Comparison of ENCODE assay signal across 8 mouse cellular contexts in the genomic region with DNA sequence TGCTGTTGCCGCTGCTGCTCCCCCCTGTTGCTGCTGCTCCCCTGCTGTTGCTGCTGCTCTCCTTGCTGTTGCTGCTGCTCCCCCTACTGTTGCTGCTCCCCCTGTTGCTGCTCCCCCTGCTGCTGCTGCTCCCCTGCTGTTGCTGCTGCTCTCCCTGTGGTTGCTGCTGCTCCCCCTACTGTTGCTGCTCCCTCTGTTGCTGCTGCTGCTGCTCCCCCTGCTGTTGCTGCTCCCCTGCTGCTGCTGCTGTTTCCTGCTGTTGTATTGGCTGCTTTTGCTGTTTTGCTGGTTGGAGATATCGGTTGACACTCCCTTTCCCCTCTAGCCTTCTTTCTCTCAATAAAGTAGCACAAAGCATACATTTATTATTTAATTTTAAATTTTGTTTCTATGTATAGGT. TPM values are rescaled to one million over a fixed set of nuclear protein-coding genes. Genes with fewer than 3 reads are reported as not detected.
DNase-seq lines count a peak whose midpoint lies in the region; ATAC-seq and TF ChIP-seq lines count a peak whose summit lies in the region.
"Not testable (repeated sequence)": the region's sequence is repeated elsewhere in the genome, so short reads cannot be mapped to it uniquely, and the experiment has no call there.

No protein-coding gene starts in this region.

- not testable (repeated sequence) for H3K27ac ChIP-seq in forebrain, embryonic 14.5 days (ENCODE audit: low read depth, low read length); lung, postnatal 0 days (ENCODE audit: low read length); neural tube, embryonic 11.5 days (ENCODE audit: low read depth, low read length)

- H3K4me2 ChIP-seq in forebrain, embryonic 14.5 days (ENCODE audit: low read length); lung, postnatal 0 days (replicated peaks; ENCODE audit: low read depth, low read length); neural tube, embryonic 11.5 days (ENCODE audit: low read depth): not testable (repeated sequence)

- H3K4me1 ChIP-seq in forebrain, embryonic 14.5 days (ENCODE audit: control insufficient read depth, insufficient read depth, low read length); lung, postnatal 0 days (ENCODE audit: insufficient read depth, low read depth, low read length); neural tube, embryonic 11.5 days (ENCODE audit: control insufficient read depth, insufficient read depth, low read length): not testable (repeated sequence)

- 45% methylated on average over 2 of the region's 2 CpGs for WGBS in forebrain, embryonic 14.5 days
- WGBS in lung, postnatal 0 days, result 42% methylated on average over 2 of the region's 2 CpGs
- WGBS in neural tube, embryonic 11.5 days, result 59% methylated on average over 2 of the region's 2 CpGs

- TF ChIP-seq EP300 in lung, postnatal 0 days (IDR thresholded peaks at IDR 0.05), result not testable (repeated sequence)

- H3K9ac ChIP-seq in forebrain, embryonic 14.5 days (ENCODE audit: low read length); lung, postnatal 0 days (replicated peaks; ENCODE audit: low read depth); neural tube, embryonic 11.5 days (ENCODE audit: low read length): not testable (repeated sequence)

- TF ChIP-seq CTCF in lung, postnatal 0 days (IDR thresholded peaks at IDR 0.05), result peak; percentile 78

- not testable (repeated sequence) for H3K27me3 ChIP-seq in forebrain, embryonic 14.5 days (replicated peaks; ENCODE audit: control insufficient read depth, insufficient read depth, low read length); lung, postnatal 0 days (replicated peaks; ENCODE audit: insufficient read depth, low read length); neural tube, embryonic 11.5 days (ENCODE audit: control insufficient read depth, insufficient read depth, low read length)

- H3K36me3 ChIP-seq in forebrain, embryonic 14.5 days (ENCODE audit: control insufficient read depth, insufficient read depth, low read length); lung, postnatal 0 days (ENCODE audit: insufficient read depth, low read length); neural tube, embryonic 11.5 days (ENCODE audit: control insufficient read depth, insufficient read depth, low read length): not testable (repeated sequence)

- not testable (repeated sequence) for H3K4me3 ChIP-seq in forebrain, embryonic 14.5 days (ENCODE audit: low read depth, low read length); lung, postnatal 0 days (ENCODE audit: low read depth, low read length); neural tube, embryonic 11.5 days (ENCODE audit: low read depth, low read length)

- not testable (repeated sequence) for ATAC-seq in forebrain, embryonic 14.5 days; lung, postnatal 0 days; neural tube, embryonic 11.5 days (ENCODE audit: insufficient read depth, low FRiP score, low TSS enrichment)

- not testable (repeated sequence) for H3K9me3 ChIP-seq in forebrain, embryonic 14.5 days (replicated peaks; ENCODE audit: control insufficient read depth, low read length); lung, postnatal 0 days (ENCODE audit: low read length); neural tube, embryonic 11.5 days (ENCODE audit: control insufficient read depth, low read length)

- intact Hi-C loops in heart, postnatal 36 days (cut with DNase I), result loop anchor here (1.0 to 2.0 kb wide), 2 partner anchors 67 to 130 kb away; no protein-coding TSS in a partner anchor

- peak; percentile 30 for DNase-seq in A20 (ENCODE audit: low read depth, low spot score)
- peak; percentile 38 for DNase-seq in adrenal gland, postnatal 14 days
- peak; percentile 3 for DNase-seq in forebrain, embryonic 14.5 days (ENCODE audit: low spot score)
- DNase-seq in heart, postnatal 36 days, result peak; percentile 12 to 14
- peak; percentile 50 for DNase-seq in kidney, postnatal 14 days
- not testable (repeated sequence) for DNase-seq in lung, postnatal 0 days (ENCODE audit: low spot score)
- DNase-seq in neural tube, embryonic 11.5 days (ENCODE audit: low spot score), result peak; percentile 24
- peak; percentile 14 to 28 for DNase-seq in thymus, postnatal 36 days

RNA-seq across cellular contexts. Expression of a gene that starts 46.3 kb away (rescaled TPM):
- 39.2 and 53.2 TPM in 2 replicates for total RNA-seq in adrenal gland, postnatal 14 days (2021)
- 25.1 and 29.8 TPM in 2 replicates for polyA plus RNA-seq in forebrain, embryonic 14.5 days (2014; fragmentation: Nextera tagmentation; extraction: Ambion mirVana)
- 10 to 100 TPM; 18.7 to 22.0 TPM for total RNA-seq in heart, postnatal 36 days (2021)
- 9.9 and 10.2 TPM in 2 replicates for polyA plus RNA-seq in lung, postnatal 0 days (2015; fragmentation: Nextera tagmentation; extraction: Ambion mirVana)
- polyA plus RNA-seq in neural tube, embryonic 11.5 days (2014; fragmentation: Nextera tagmentation; extraction: Ambion mirVana), result 31.9 and 35.0 TPM in 2 replicates
